Mouse (Mus musculus) hindbrain, postnatal 0 days (tissue): ENCODE data around the gene Mob3a. TPM values are rescaled to one million over a fixed set of nuclear protein-coding genes. Genes with fewer than 3 reads are reported as not detected.

Experiments used
- ATAC-seq: fragments of 200-750 bp; cut with Nextera tagmentation; 2 replicates; pipeline ENCODE4 v1.8.0; 2017; ENCODE audit warnings: mild to moderate bottlenecking, moderate TSS enrichment, moderate library complexity
- DNase-seq: peaks from one replicate; pipeline ENCODE4 v3.0.0-alpha.2; 2015; ENCODE audit warnings: low spot score
- H3K27ac ChIP-seq: fragments of 300-500 bp; sonication (generic); 2 replicates; pipeline ENCODE4 v1.5.1; 2014; ENCODE audit warnings: mild to moderate bottlenecking
- H3K27me3 ChIP-seq: fragments of 300-500 bp; sonication (generic); 2 replicates; pipeline ENCODE4 v1.6.1; 2014; ENCODE audit warnings: low read length, mixed read lengths; ENCODE audit not compliant: insufficient read depth
- H3K36me3 ChIP-seq: fragments of 300-500 bp; sonication (generic); 2 replicates; pipeline ENCODE4 v1.6.1; 2014; ENCODE audit warnings: low read length, mixed read lengths; ENCODE audit not compliant: insufficient read depth
- H3K4me1 ChIP-seq: fragments of 300-500 bp; sonication (generic); 2 replicates; pipeline ENCODE4 v1.6.1; 2014; ENCODE audit warnings: antibody characterized with exemption, low read length, mixed read lengths; ENCODE audit not compliant: insufficient read depth
- H3K4me2 ChIP-seq: fragments of 300-500 bp; sonication (generic); 2 replicates; pipeline ENCODE4 v1.6.1; 2014; ENCODE audit warnings: low read depth, mild to moderate bottlenecking, low read length, moderate library complexity, mixed read lengths
- H3K4me3 ChIP-seq: fragments of 300-500 bp; sonication (generic); 2 replicates; pipeline ENCODE4 v1.5.1; 2014; ENCODE audit warnings: low read length
- H3K9ac ChIP-seq: fragments of 300-500 bp; sonication (generic); replicated peaks from 2 replicates; pipeline ENCODE4 v1.6.1; 2014; ENCODE audit warnings: mild to moderate bottlenecking, low read length, moderate library complexity, mixed read lengths
- H3K9me3 ChIP-seq: fragments of 300-500 bp; sonication (generic); 2 replicates; pipeline ENCODE4 v1.6.1; 2016; ENCODE audit warnings: low read length, mixed read lengths
- CTCF ChIP-seq: IDR thresholded peaks from 2 replicates; pipeline ENCODE4 v1.5.1; 2016; ENCODE audit warnings: antibody characterized with exemption, control low read depth, low read depth
- WGBS: fragments of 180-500 bp; shearing (Covaris S2); extraction: QIAGEN DNeasy Blood & Tissue Kit; methylation state at CpG from one replicate; pipeline ENCODE4 v1.1.7; 2014; 5-methylcytosine and 5-hydroxymethylcytosine counted together
- polyA plus RNA-seq: library from polyadenylated mRNA; unstranded; fragments of >200 nt; fragmentation: Nextera tagmentation; extraction: Ambion mirVana; gene quantifications from 2 replicates; pipeline ENCODE4 v1.2.1, GENCODE M21; 2015
- total RNA-seq: library from RNA; depleted of rRNA; stranded (reverse); fragments of >200 nt; gene quantifications from 2 replicates; pipeline ENCODE4 v1.2.3, GENCODE M21; 2014

Mob3a gene
- total and polyA plus RNA-seq, 2 experiments from 2014 or later = 38.8 to 76.4 TPM

DNA sequence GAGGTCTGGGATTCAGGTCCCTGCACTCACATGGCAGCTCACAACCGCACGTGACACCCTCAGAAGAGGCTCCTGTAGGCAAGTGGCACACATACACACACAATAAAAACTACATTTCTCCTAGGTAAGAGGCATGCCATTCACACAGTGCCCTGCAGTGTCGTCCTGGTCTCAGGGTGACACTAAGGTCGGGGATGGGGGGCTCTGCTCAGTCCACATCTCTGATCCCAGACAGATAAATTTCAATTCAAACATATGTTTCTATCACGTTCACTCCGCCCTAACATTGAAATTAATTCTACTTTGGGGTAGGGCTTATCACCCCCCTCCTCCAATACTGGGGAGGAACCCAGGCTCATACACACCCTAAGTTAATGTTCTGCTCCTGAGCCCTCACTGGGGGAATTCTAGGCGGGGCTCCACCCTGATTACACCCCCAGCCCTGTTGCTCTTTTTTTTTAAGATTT lies 1.7 kb downstream of the Mob3a start:
- no peak for DNase-seq
- no peak overlapping the region for H3K9ac ChIP-seq
- 86% methylated on average over 7 of the region's 7 CpGs for WGBS
- no peak overlapping the region for H3K27ac ChIP-seq
- no peaks in the 10 kb centered on the region for H3K9me3 ChIP-seq
- H3K36me3 ChIP-seq = no peaks in the 10 kb centered on the region; the same call in 1 of the 2 replicates
- no peak for ATAC-seq
- H3K4me2 ChIP-seq = peak overlapping the region; percentile 68; the same call in 1 of the 2 replicates
- peaks cover 18% of the 10 kb centered on the region; the same call in 1 of the 2 replicates for H3K4me1 ChIP-seq
- TF ChIP-seq CTCF = no peak
- H3K4me3 ChIP-seq = no peak overlapping the region
- no peaks in the 10 kb centered on the region for H3K27me3 ChIP-seq

DNA sequence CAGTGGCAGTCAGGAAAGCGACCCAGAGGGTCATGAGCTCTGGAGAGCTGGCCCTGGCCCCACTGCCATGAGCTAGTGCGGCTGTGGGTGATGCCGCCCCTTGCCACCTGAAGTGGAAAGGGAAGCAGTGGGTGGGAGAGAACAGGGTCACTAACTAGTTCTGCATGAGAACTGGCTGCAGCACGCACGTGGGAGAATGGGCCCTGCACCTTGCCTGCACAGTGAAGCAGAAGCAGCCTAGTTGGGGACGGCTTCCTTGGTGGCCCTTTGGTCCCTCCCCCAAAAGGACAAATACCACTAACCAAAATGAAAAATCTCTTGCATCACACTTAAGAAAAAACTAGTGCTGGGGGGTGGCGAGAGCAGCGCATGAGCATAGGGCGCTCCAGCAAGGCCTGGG lies 3.2 kb downstream of the Mob3a start:
- H3K9me3 ChIP-seq = no peaks in the 10 kb centered on the region
- H3K4me2 ChIP-seq = no peak overlapping the region

DNA sequence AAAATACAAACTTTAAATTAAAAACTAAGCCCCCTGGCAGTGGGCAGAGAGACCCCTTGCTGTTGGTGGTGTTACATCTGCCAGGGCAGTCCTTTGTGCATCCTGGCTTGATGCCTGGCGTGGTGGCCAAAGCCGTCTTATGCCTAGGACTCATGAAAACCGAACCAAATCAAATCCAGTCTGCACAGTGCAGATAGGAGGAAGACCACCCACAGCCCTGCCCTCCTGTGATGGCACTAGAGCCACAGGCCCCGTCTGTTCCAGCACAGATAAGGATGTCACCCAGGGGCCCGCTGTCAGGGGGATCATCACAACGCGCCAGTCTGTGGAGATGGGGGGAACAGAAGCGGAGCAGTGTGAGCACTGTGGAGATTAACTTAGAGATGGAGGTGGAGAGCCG lies 4.0 kb downstream of the Mob3a start:
- Histone ChIP-seq H3K36me3 (peaks cover 6% of the 10 kb centered on the region; the same call in 1 of the 2 replicates), H3K9me3 (no peaks in the 10 kb centered on the region), H3K4me3 (no peak overlapping the region), H3K27me3 (no peaks in the 10 kb centered on the region), H3K27ac (no peak overlapping the region), H3K9ac (no peak overlapping the region), H3K4me1 (0 out of 2 replicates have a peak, but pooled peaks cover 9% of the 10 kb centered on the region), H3K4me2 (no peak overlapping the region)
- no peak for TF ChIP-seq CTCF
- ATAC-seq (no peak), DNase-seq (no peak)
- 60% methylated on average over 9 of the region's 9 CpGs for WGBS

More for the DNA sequence above, 3.2 kb downstream of the Mob3a start:
- no peak for TF ChIP-seq CTCF
- Histone ChIP-seq H3K9ac (no peak overlapping the region), H3K4me1 (peaks cover 14% of the 10 kb centered on the region; the same call in 1 of the 2 replicates), H3K27ac (no peak overlapping the region), H3K27me3 (no peaks in the 10 kb centered on the region), H3K36me3 (peaks cover 6% of the 10 kb centered on the region; the same call in 1 of the 2 replicates), H3K4me3 (no peak overlapping the region)
- no peak for DNase-seq
- ATAC-seq = no peak
- WGBS = 87% methylated on average over 9 of the region's 9 CpGs

DNA sequence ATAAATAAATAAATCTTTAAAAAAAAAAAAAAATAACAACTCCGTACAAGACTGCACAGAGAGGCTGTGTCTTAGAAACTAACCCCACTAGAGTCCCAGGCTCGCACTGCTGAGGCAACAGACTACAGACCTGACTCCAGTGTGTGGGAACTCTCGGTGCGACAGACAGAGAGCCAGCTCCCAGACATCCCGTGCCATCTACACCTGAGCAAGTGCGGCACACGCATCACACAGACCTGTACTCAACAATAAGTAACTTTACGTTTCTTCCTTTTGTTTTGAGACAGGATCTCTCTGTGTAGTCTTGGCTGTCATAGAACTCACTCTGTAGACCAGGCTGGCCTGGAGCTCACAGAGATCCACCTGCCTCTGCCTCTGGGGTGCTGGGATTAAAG lies 4.4 kb downstream of the Mob3a start:
- H3K36me3 ChIP-seq = peaks cover 6% of the 10 kb centered on the region; the same call in 1 of the 2 replicates
- no peak for DNase-seq
- H3K27me3 ChIP-seq = no peaks in the 10 kb centered on the region
- H3K4me2 ChIP-seq = no peak overlapping the region
- H3K27ac ChIP-seq = no peak overlapping the region
- ATAC-seq = no peak
- H3K9ac ChIP-seq = no peak overlapping the region
- no peak overlapping the region for H3K4me3 ChIP-seq
- 0 out of 2 replicates have a peak, but pooled peaks cover 9% of the 10 kb centered on the region for H3K4me1 ChIP-seq
- TF ChIP-seq CTCF = no peak
- WGBS = 91% methylated on average over 8 of the region's 8 CpGs
- no peaks in the 10 kb centered on the region for H3K9me3 ChIP-seq

DNA sequence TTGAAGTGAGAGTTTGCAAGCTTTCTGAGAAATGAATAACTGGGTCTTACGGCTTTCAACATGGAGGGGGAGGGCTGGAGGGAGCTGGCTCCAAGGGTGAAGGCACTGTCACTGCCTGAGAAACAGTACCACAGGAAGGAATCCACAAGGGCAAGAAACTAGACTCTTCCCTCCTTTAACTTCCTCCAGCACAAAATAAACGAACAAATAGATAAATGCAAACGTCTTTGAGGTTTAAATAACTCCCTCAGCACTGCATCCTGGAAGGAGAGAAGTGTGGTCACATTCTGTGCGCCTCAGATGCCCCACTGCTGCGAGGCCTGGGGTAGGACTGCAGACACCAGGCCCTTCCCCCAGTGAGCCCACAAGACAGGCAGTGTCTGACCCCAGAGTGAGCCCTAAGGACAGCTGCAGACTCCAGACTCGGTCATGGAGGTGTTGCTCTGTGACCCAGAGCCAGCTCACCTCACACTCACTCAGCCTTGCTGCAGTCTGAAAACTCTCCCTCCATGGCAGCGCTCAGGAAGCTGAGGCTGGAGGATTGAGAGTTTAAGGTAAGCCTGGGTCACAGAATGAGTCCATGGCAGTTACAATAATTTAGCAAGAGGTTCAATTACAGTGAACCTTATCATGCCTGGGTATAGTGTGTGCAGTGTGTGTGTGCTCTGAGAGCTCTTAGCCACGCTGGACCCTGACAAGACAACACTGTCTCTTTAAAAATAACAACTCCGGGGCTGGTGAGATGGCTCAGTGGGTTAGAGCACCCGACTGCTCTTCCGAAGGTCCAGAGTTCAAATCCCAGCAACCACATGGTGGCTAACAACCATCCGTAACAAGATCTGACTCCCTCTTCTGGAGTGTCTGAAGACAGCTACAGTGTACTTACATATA lies 5.0 kb downstream of the Mob3a start:
- DNase-seq (no peak), ATAC-seq (no peak)
- TF ChIP-seq CTCF = no peak
- H3K4me2 ChIP-seq = no peak overlapping the region
- no peak overlapping the region for H3K4me3 ChIP-seq
- H3K36me3 ChIP-seq = peaks cover 6% of the 10 kb centered on the region; the same call in 1 of the 2 replicates
- H3K4me1 ChIP-seq = 0 out of 2 replicates have a peak, but pooled peaks cover 9% of the 10 kb centered on the region
- H3K27me3 ChIP-seq = no peaks in the 10 kb centered on the region
- H3K9ac ChIP-seq = no peak overlapping the region; the same call in 1 of the 2 replicates
- 74% methylated on average over 11 of the region's 12 CpGs for WGBS
- H3K9me3 ChIP-seq = no peaks in the 10 kb centered on the region
- no peak overlapping the region for H3K27ac ChIP-seq

DNA sequence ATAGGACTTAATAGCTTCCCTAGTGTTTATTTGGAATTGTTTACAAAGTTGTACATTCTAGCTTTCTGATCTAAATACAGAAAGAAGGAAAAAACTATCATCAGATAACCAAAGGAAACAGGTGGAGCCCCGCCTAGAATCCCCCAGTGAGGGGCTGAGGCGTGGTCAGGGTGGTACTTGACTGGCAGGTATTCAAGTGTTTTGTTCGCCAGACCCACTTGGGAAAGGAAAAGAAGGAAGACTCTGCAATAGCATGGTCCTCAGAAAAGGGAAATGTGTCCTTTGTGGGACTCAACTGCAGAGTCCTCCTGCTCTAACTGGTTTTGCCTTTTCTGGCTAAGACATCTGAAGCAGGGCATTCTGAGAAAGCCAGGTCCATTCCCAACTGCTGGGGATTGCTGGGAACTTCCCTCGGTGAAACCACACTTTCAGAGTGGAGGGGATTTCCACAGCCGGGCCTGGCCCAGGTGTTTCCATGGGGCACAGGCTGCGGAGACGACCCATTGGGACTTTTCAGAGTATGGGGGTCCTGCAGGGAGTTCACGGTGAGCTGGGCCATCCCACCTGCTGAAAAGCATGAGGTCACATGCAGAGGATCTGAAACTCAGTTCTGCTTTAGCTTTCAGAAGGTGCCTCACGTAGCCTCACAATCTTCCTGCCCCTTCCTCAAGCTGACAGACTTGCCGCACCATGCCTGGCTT lies 5.8 kb downstream of the Mob3a start:
- Histone ChIP-seq H3K4me2 (no peak overlapping the region), H3K9me3 (no peaks in the 10 kb centered on the region), H3K27ac (no peak overlapping the region), H3K4me1 (0 out of 2 replicates have a peak, but pooled peaks cover 7% of the 10 kb centered on the region), H3K27me3 (no peaks in the 10 kb centered on the region), H3K36me3 (peaks cover 6% of the 10 kb centered on the region; the same call in 1 of the 2 replicates), H3K4me3 (no peak overlapping the region), H3K9ac (no peak overlapping the region; the same call in 1 of the 2 replicates)
- TF ChIP-seq CTCF = no peak
- DNase-seq (no peak), ATAC-seq (no peak)
- WGBS = 74% methylated on average over 10 of the region's 10 CpGs
